Mouse (Mus musculus): ENCODE measurements around the gene Cox8a. TPM values are rescaled to one million over a fixed set of nuclear protein-coding genes. Genes with fewer than 3 reads are reported as not detected.

The Cox8a gene
- total and polyA plus RNA-seq, 3 experiments: 745 to 1,213 TPM; not detected in 1

DNA sequence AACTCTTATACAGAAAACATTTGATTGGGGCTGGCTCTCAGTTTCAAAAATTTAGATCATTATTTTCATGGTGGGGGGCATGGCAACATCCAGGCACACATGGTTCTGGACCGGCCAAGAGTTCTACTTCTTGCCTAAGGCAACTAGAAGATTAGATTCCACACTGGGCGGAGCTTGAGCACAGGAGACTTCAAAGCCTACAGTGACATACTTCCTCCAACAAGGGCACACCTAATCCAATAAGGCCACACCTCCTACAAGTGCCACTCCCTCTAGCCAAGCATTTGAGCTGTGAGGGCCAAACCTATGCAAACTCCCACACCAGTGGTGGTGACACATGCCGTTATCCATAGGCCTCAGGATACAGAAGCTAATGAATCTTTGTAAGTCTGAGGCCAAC lies 28.6 kb upstream of the Cox8a start (continued):
- TF ChIP-seq ZMIZ1 (IDR thresholded peaks at IDR 0.05; ENCODE audit: low read depth, low read length) (peak; percentile 62), EP300 (IDR thresholded peaks at IDR 0.05; ENCODE audit: low read depth in 1 of 2, low read length in 2 of 2) (no peak), ETS1 (IDR thresholded peaks at IDR 0.05; ENCODE audit: low read depth, low read length) (no peak), NRF1 (IDR thresholded peaks at IDR 0.05; ENCODE audit: insufficient read depth, low read depth, low read length, poor library complexity, severe bottlenecking) (no peak), E2F4 (IDR thresholded peaks at IDR 0.05; ENCODE audit: borderline replicate concordance, low read depth, low read length) (no peak), RCOR1 (IDR thresholded peaks at IDR 0.05; ENCODE audit: low read depth, low read length) (no peak), HCFC1 (IDR thresholded peaks at IDR 0.05; ENCODE audit: low read depth, low read length) (0 out of 2 replicates have a peak, but pooled peaks have one; percentile 25), RAD21 (IDR thresholded peaks at IDR 0.05; ENCODE audit: low read depth, low read length) (no peak), SIN3A (IDR thresholded peaks at IDR 0.05; ENCODE audit: low read length) (peak; percentile 27; the same call in 1 of the 2 replicates), ZNF384 (IDR thresholded peaks at IDR 0.05; ENCODE audit: low read depth, low read length) (no peak), MEF2A (IDR thresholded peaks at IDR 0.05; ENCODE audit: extremely low read depth, insufficient replicate concordance, low read depth, low read length, poor library complexity, severe bottlenecking) (no peak)

DNA sequence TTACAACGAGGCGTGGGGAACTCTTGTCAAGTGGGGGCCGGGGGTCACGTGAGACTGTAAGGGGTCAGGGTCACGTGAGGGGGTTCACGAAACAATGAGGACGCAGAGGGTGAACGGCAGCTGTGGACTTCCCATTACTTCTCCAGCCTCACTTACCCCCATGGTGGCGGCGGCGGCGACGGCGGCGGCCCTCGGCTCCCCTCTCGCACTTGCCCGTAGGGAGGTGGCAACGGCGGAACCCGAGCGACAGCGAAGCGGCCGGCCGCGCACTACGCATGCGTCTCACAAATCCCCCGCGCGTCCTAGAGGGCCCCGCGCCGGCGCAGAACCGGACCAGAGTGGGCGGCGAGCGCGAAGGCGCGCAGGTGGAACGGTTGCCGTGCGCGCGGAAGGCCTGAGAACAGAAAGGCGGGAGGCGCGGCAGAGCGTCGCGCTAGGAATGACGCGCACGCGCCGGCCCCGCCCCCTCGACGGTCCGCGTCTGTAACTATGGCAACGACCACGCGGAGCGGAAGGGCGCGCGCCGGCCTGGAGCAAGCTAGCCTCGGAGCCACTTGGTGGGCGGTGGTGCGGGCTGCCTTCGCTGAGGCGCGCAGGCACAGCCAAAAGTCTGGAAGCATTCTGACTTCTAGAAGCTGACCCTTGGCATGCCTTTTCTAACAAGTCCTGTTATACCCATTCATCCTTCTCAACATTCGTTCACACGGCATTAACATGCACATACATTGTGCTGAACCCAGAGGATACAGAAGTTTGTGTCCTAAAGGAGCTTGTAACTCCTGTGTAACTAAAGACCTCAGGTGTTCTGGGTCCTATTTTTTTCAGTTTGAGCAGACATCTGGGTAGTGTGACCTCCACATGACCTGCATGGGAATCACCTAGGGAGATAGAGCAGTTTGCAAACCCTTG lies 23.6 kb upstream of the Cox8a start, which contains the start of gene Naa40:
Gene Naa40 (minus strand): TSS at position 402 of the 909 bp plus-strand sequence.
- Histone ChIP-seq H3K36me3 (ENCODE audit: control insufficient read depth in 1 of 2, insufficient read depth in 2 of 2, low read length in 2 of 2) (peaks cover 0 to 20% of the 10 kb centered on the region in 2 experiments; a peak in 3 of 4 replicates), H3K27ac (ENCODE audit: control insufficient read depth, low read depth, low read length) (peak within 1 kb of the TSS; percentile 90), H3K9ac (ENCODE audit: control insufficient read depth, low read depth, low read length, poor library complexity, severe bottlenecking) (peak within 1 kb of the TSS; percentile 100)
- TF ChIP-seq MAX (IDR thresholded peaks at IDR 0.05; ENCODE audit: low read length) (peak; percentile 84), ELF1 (IDR thresholded peaks at IDR 0.05; ENCODE audit: low read depth, low read length) (peak; percentile 82), JUND (IDR thresholded peaks at IDR 0.05; ENCODE audit: low read depth, low read length) (no peak), MYC (IDR thresholded peaks at IDR 0.05; ENCODE audit: low read depth, low read length) (peak; percentile 29; the same call in 1 of the 2 replicates), NELFE (IDR thresholded peaks at IDR 0.05; ENCODE audit: low read depth, low read length) (peak; percentile 76), ZC3H11A (IDR thresholded peaks at IDR 0.05; ENCODE audit: low read depth, low read length) (no peak), SIN3A (IDR thresholded peaks at IDR 0.05; ENCODE audit: low read length) (peak; percentile 100), CTCF (IDR thresholded peaks at IDR 0.05 in 2 of 3, conservative IDR thresholded peaks at IDR 0.05 in 1 of 3; ENCODE audit: control insufficient read depth in 1 of 3, insufficient read depth in 1 of 3, low read depth in 2 of 3, low read length in 3 of 3, poor library complexity in 1 of 3, severe bottlenecking in 1 of 3) (no peak), HCFC1 (IDR thresholded peaks at IDR 0.05; ENCODE audit: low read depth, low read length) (peak; percentile 89), SMC3 (IDR thresholded peaks at IDR 0.05; ENCODE audit: low read depth, low read length) (no peak), TAL1 (IDR thresholded peaks at IDR 0.05; ENCODE audit: low read length) (no peak), USF2 (IDR thresholded peaks at IDR 0.05; ENCODE audit: borderline replicate concordance in 1 of 2, insufficient read depth in 1 of 2, low read depth in 1 of 2, low read length in 2 of 2) (peak; percentile 74 to 94), POLR2AphosphoS2 (IDR thresholded peaks at IDR 0.05; ENCODE audit: low read length) (no peak), POLR2A (IDR thresholded peaks at IDR 0.05; ENCODE audit: control insufficient read depth in 1 of 2, insufficient read depth in 1 of 2, low read depth in 1 of 2, low read length in 2 of 2, poor library complexity in 1 of 2) (peak; percentile 77 to 85), ETS1 (IDR thresholded peaks at IDR 0.05; ENCODE audit: low read depth, low read length) (peak; percentile 42; the same call in 1 of the 2 replicates), POLR2AphosphoS5 (IDR thresholded peaks at IDR 0.05; ENCODE audit: borderline replicate concordance, low read depth, low read length) (no peak), MYB (IDR thresholded peaks at IDR 0.05; ENCODE audit: low read depth, low read length) (peak; percentile 21; the same call in 1 of the 2 replicates), MXI1 (IDR thresholded peaks at IDR 0.05; ENCODE audit: low read depth, low read length) (peak; percentile 100), ZMIZ1 (IDR thresholded peaks at IDR 0.05; ENCODE audit: low read depth, low read length) (peak; percentile 26; the same call in 1 of the 2 replicates), E2F4 (IDR thresholded peaks at IDR 0.05; ENCODE audit: borderline replicate concordance, low read depth, low read length) (peak; percentile 89; the same call in 1 of the 2 replicates), ZKSCAN1 (IDR thresholded peaks at IDR 0.05; ENCODE audit: low read depth, low read length) (no peak), BHLHE40 (IDR thresholded peaks at IDR 0.05; ENCODE audit: borderline replicate concordance, low read depth, low read length) (peak; percentile 91), USF1 (IDR thresholded peaks at IDR 0.05; ENCODE audit: low read depth, low read length) (peak; percentile 96), RCOR1 (IDR thresholded peaks at IDR 0.05; ENCODE audit: low read depth, low read length) (no peak), GABPA (IDR thresholded peaks at IDR 0.05; ENCODE audit: low read depth, low read length) (no peak), NRF1 (IDR thresholded peaks at IDR 0.05; ENCODE audit: insufficient read depth, low read depth, low read length, poor library complexity, severe bottlenecking) (peak; percentile 92)

More for the DNA sequence above, 23.6 kb upstream of the Cox8a start, which contains the start of gene Naa40:
- DNase-seq (ENCODE audit: low read depth, low spot score): peak; percentile 97
- Histone ChIP-seq H3K4me3 (ENCODE audit: control insufficient read depth in 1 of 2, insufficient read depth in 1 of 2, low read depth in 2 of 2, low read length in 2 of 2) (peak within 1 kb of the TSS; percentile 93 to 96), H3K9me3 (replicated peaks; ENCODE audit: insufficient read depth, low read length) (no peaks in the 10 kb centered on the region), H3K27me3 (ENCODE audit: control insufficient read depth in 1 of 2, insufficient read depth in 2 of 2, low read length in 2 of 2) (no peaks in the 10 kb centered on the region; a peak in 2 of 4 replicates), H3K4me1 (ENCODE audit: control insufficient read depth in 1 of 2, insufficient read depth in 2 of 2, low read length in 2 of 2) (peaks cover 0 to 10% of the 10 kb centered on the region in 2 experiments; a peak in 2 of 4 replicates), H3K79me2 (ENCODE audit: control insufficient read depth, insufficient read depth, low read length, poor library complexity) (peaks cover 38% of the 10 kb centered on the region)

All from MEL (cell line).